Mouse (Mus musculus): Measurements from ENCODE around the gene Pfdn6. TPM values are rescaled to one million over a fixed set of nuclear protein-coding genes. Genes with fewer than 3 reads are reported as not detected.
A peak's percentile ranks its signal among the peaks of the same experiment; 100 is the strongest.
"Not testable (repeated sequence)": the region's sequence is repeated elsewhere in the genome, so short reads cannot be mapped to it uniquely, and the experiment has no call there.

Pfdn6 gene
- total RNA-seq, 2 experiments from 2014 or later, result 79.6 to 90.7 TPM

- DNase-seq (ENCODE audit: low spot score in 2 of 2), result no peak
These were observed 16.2 kb upstream of the Pfdn6 start for GRCm38 (mm10) chr17:33956336-33956735.

GRCm38 (mm10) chr17:33955555-33956214, 15.5 kb upstream of the Pfdn6 start, which contains the start of the genes Vps52 and Rps18:
Gene Vps52, plus strand, starts transcription at chr17:33955812.
Gene Rps18, minus strand, starts transcription at chr17:33956001.
- DNase-seq (ENCODE audit: low spot score in 2 of 2), result peak; percentile 92 to 95

- peak in 1 of 2 experiments; percentile 56 for DNase-seq (ENCODE audit: low spot score in 2 of 2)
These were observed 14.8 kb upstream of the Pfdn6 start for GRCm38 (mm10) chr17:33954646-33955554.

GRCm38 (mm10) chr17:33953961-33954565, 13.9 kb upstream of the Pfdn6 start:
- no peak for DNase-seq (ENCODE audit: low spot score in 2 of 2)

GRCm38 (mm10) chr17:33953310-33953709, 13.2 kb upstream of the Pfdn6 start:
- no peak for DNase-seq (ENCODE audit: low spot score in 2 of 2)

GRCm38 (mm10) chr17:33952879-33953278, 12.7 kb upstream of the Pfdn6 start:
- no peak for DNase-seq (ENCODE audit: low spot score in 2 of 2)

- DNase-seq (ENCODE audit: low spot score in 2 of 2), result not testable (repeated sequence)
These were observed 11.9 kb upstream of the Pfdn6 start for GRCm38 (mm10) chr17:33952015-33952414.

GRCm38 (mm10) chr17:33951021-33951946, 11.1 kb upstream of the Pfdn6 start, which contains the start of gene B3galt4:
Gene B3galt4, minus strand, starts transcription at chr17:33951488.
- peak; percentile 64 to 66 for DNase-seq (ENCODE audit: low spot score in 2 of 2)

GRCm38 (mm10) chr17:33950131-33950625, 10.0 kb upstream of the Pfdn6 start:
- peak in 1 of 2 experiments; percentile 22 for DNase-seq (ENCODE audit: low spot score in 2 of 2)

GRCm38 (mm10) chr17:33948905-33949537, 8.9 kb upstream of the Pfdn6 start:
- peak in 1 of 2 experiments; percentile 22 for DNase-seq (ENCODE audit: low spot score in 2 of 2)

GRCm38 (mm10) chr17:33948090-33948904, 8.2 kb upstream of the Pfdn6 start:
- peak in 1 of 2 experiments; percentile 21 for DNase-seq (ENCODE audit: low spot score in 2 of 2)

GRCm38 (mm10) chr17:33947430-33948089, 7.4 kb upstream of the Pfdn6 start:
- DNase-seq (ENCODE audit: low spot score in 2 of 2), result no peak

- DNase-seq (ENCODE audit: low spot score in 2 of 2), result no peak
These were observed 3.3 kb upstream of the Pfdn6 start for GRCm38 (mm10) chr17:33943454-33943853.

- DNase-seq (ENCODE audit: low spot score in 2 of 2), result no peak
These were observed 1.2 kb upstream of the Pfdn6 start for GRCm38 (mm10) chr17:33941381-33941780.

- no peak for DNase-seq (ENCODE audit: low spot score in 2 of 2)
These were observed 838 bp upstream of the Pfdn6 start for GRCm38 (mm10) chr17:33940981-33941380.

- DNase-seq (ENCODE audit: low spot score in 2 of 2), result no peak
These were observed 1.4 kb downstream of the Pfdn6 start for GRCm38 (mm10) chr17:33938783-33939182.

GRCm38 (mm10) chr17:33936993-33937392, 3.1 kb downstream of the Pfdn6 start:
- no peak for DNase-seq (ENCODE audit: low spot score in 2 of 2)

GRCm38 (mm10) chr17:33935422-33936055, 4.6 kb downstream of the Pfdn6 start:
- DNase-seq (ENCODE audit: low spot score in 2 of 2), result peak in 1 of 2 experiments; percentile 21

Measured in adrenal gland, adult 18-20 months (tissue).